Mouse (Mus musculus) G1E (cell line): ENCODE measurements around the gene Pno1.

Experiments
- CTCF ChIP-seq: IDR thresholded peaks from 2 replicates; pipeline ENCODE4 v1.5.1; 2012; ENCODE audit warnings: low read depth, low read length, inconsistent platforms, mixed read lengths
- GATA1 ChIP-seq: IDR thresholded peaks from 2 replicates; pipeline ENCODE4 v1.6.1; 2012; ENCODE audit warnings: borderline replicate concordance, low read length, inconsistent platforms, mixed read lengths
- POLR2AphosphoS5 ChIP-seq: IDR thresholded peaks from 2 replicates; pipeline ENCODE4 v1.6.1; 2012; ENCODE audit warnings: low read depth, low read length, inconsistent platforms; ENCODE audit not compliant: insufficient replicate concordance
- TAL1 ChIP-seq: conservative IDR thresholded peaks from 2 replicates; pipeline ENCODE4 v1.6.1; 2012; ENCODE audit warnings: low read depth, low read length, inconsistent platforms, mixed read lengths

- no peak for TF ChIP-seq CTCF
- TF ChIP-seq GATA1 = no peak
- no peak for TF ChIP-seq TAL1
- TF ChIP-seq POLR2AphosphoS5 = no peak
Observed at GRCm38 (mm10) chr11:17166627-17167026, 44.7 kb downstream of the Pno1 start.
